9 mouse cellular contexts compared by ENCODE assay signal in genomic region chr11:77953671-77954070, GRCm38 (mm10). TPM values are rescaled to one million over a fixed set of nuclear protein-coding genes. Genes with fewer than 3 reads are reported as not detected.
DNase-seq lines count a peak whose midpoint lies in the region; ATAC-seq and TF ChIP-seq lines count a peak whose summit lies in the region.
"Had no signal": no experiment of that assay in that cellular context is flagged by ENCODE, and none has a peak within 500 bp of the region (broad histone marks: within the 10 kb centered on the region; RNA-seq: fewer than 3 reads in every experiment).

No protein-coding gene starts in this region.

- WGBS in cerebellum, adult 2 months: 80% methylated on average over 9 of the region's 9 CpGs
- WGBS in neural tube, embryonic 11.5 days: 34% methylated on average over 9 of the region's 9 CpGs

- TF ChIP-seq CTCF in cerebellum, adult 2 months (IDR thresholded peaks at IDR 0.05; ENCODE audit: borderline replicate concordance, insufficient read depth, low read depth, low read length): peak; percentile 73

- peaks cover 46% of the 10 kb centered on the region for H3K4me1 ChIP-seq in cerebellum, adult 2 months (ENCODE audit: control insufficient read depth, insufficient read depth, low read length)
- H3K4me1 ChIP-seq in neural tube, embryonic 11.5 days (ENCODE audit: control insufficient read depth, insufficient read depth, low read length): no peaks in the 10 kb centered on the region
- H3K4me1 ChIP-seq: limb, embryonic 13.5 days had no signal

- no peak overlapping the region for H3K4me2 ChIP-seq in neural tube, embryonic 11.5 days (ENCODE audit: low read depth)
- H3K4me2 ChIP-seq: limb, embryonic 13.5 days had no signal

- ATAC-seq in neural tube, embryonic 11.5 days (ENCODE audit: insufficient read depth, low FRiP score, low TSS enrichment): no peak

- no peak overlapping the region for H3K27ac ChIP-seq in cerebellum, adult 2 months (ENCODE audit: insufficient read depth, low read length)
- no peak overlapping the region for H3K27ac ChIP-seq in neural tube, embryonic 11.5 days (ENCODE audit: low read depth, low read length)
- H3K27ac ChIP-seq: limb, embryonic 13.5 days had no signal

- no peaks in the 10 kb centered on the region for H3K27me3 ChIP-seq in cerebellum, adult 2 months (ENCODE audit: control insufficient read depth, insufficient read depth, low read length)
- H3K27me3 ChIP-seq in neural tube, embryonic 11.5 days (ENCODE audit: control insufficient read depth, insufficient read depth, low read length): peaks cover 57% of the 10 kb centered on the region

- no peaks in the 10 kb centered on the region for H3K36me3 ChIP-seq in neural tube, embryonic 11.5 days (ENCODE audit: control insufficient read depth, insufficient read depth, low read length)
- H3K36me3 ChIP-seq: limb, embryonic 13.5 days had no signal

- no peak overlapping the region for H3K9ac ChIP-seq in neural tube, embryonic 11.5 days (ENCODE audit: low read length)
- H3K9ac ChIP-seq: limb, embryonic 13.5 days had no signal

- no peak for TF ChIP-seq POLR2A in cerebellum, adult 2 months (IDR thresholded peaks at IDR 0.05; ENCODE audit: borderline replicate concordance, insufficient read depth, low read length)

- DNase-seq in cerebellum, adult 2 months: no peak
- no peak for DNase-seq in cerebellum, postnatal 4 days (ENCODE audit: low spot score in 2 of 2)
- DNase-seq in neural tube, embryonic 11.5 days (ENCODE audit: low spot score): peak; percentile 56
- DNase-seq in neural tube, embryonic 10.5 days (ENCODE audit: extremely low spot score, low spot score): no peak
- DNase-seq in kidney, postnatal 4 days: peak; percentile 60 to 61
- peak; percentile 44 for DNase-seq in thymus, postnatal 25 days
- DNase-seq in left cerebral cortex, adult 9 months (ENCODE audit: low spot score in 2 of 2): no peak
- DNase-seq in heart, postnatal 25 days (ENCODE audit: low spot score): no peak

- intact Hi-C loops in heart, postnatal 25 days (cut with DNase I): no loop called here

- no peaks in the 10 kb centered on the region for H3K9me3 ChIP-seq in neural tube, embryonic 11.5 days (ENCODE audit: control insufficient read depth, low read length)
- H3K9me3 ChIP-seq: limb, embryonic 13.5 days had no signal

- no peak overlapping the region for H3K4me3 ChIP-seq in cerebellum, adult 2 months (replicated peaks; ENCODE audit: insufficient read depth, low read depth, low read length)
- no peak overlapping the region for H3K4me3 ChIP-seq in neural tube, embryonic 11.5 days (ENCODE audit: low read depth, low read length)
- H3K4me3 ChIP-seq: limb, embryonic 13.5 days had no signal

RNA-seq across cellular contexts. Expression of gene Sez6, which starts 23.1 kb away (rescaled TPM):
- 71.0 and 76.9 TPM in 2 replicates for polyA plus RNA-seq in cerebellum, adult 2 months (2012; rRNA removed)
- 12.4 and 13.8 TPM in 2 replicates for polyA plus RNA-seq in neural tube, embryonic 11.5 days (2014; fragmentation: Nextera tagmentation; extraction: Ambion mirVana)
- under 1 TPM; 0.21 to 0.22 TPM for total RNA-seq in heart, postnatal 25 days (2021)

RNA-seq across cellular contexts. Expression of gene Phf12, which starts 28.9 kb away (rescaled TPM):
- 50.1 and 51.9 TPM in 2 replicates for polyA plus RNA-seq in cerebellum, adult 2 months (2012; rRNA removed)
- polyA plus RNA-seq in neural tube, embryonic 11.5 days (2014; fragmentation: Nextera tagmentation; extraction: Ambion mirVana): 17.8 and 19.6 TPM in 2 replicates
- total RNA-seq in heart, postnatal 25 days (2021): 10 to 100 TPM; 23.7 to 28.6 TPM

RNA-seq across cellular contexts. Expression of gene Pipox, which starts 59.8 kb away (rescaled TPM):
- polyA plus RNA-seq in cerebellum, adult 2 months (2012; rRNA removed): 6.8 and 9.0 TPM in 2 replicates
- polyA plus RNA-seq in neural tube, embryonic 11.5 days (2014; fragmentation: Nextera tagmentation; extraction: Ambion mirVana): 2.6 and 4.0 TPM in 2 replicates
- total RNA-seq in heart, postnatal 25 days (2021): 1 to 10 TPM in 1 of 2 experiments, under 1 TPM in 1; 0.52 to 1.3 TPM

Comparison
In these comparisons a context has a peak if more than half of its experiments do, and no peak if none do; other contexts are left out.
1. DNase-seq: peak in neural tube, embryonic 11.5 days (single experiment), kidney, postnatal 4 days (2 of 2) and thymus, postnatal 25 days (single experiment); none in cerebellum, adult 2 months (0 of 2), cerebellum, postnatal 4 days (0 of 2), neural tube, embryonic 10.5 days (single experiment), left cerebral cortex, adult 9 months (0 of 2) and heart, postnatal 25 days (single experiment).